Mouse (Mus musculus) ES-E14 (cell line): ENCODE measurements at regions not wholly inside any gene's neighbourhood (a gene's known extent, or its start where the extent isn't known, plus 50 kb on each side); places are given as distances from the start of the nearest gene placed in this dataset.

ENCODE experiments used
- HCFC1 ChIP-seq: IDR thresholded peaks from 2 replicates; pipeline ENCODE4 v1.6.1; 2012; ENCODE audit warnings: low read length, inconsistent platforms, borderline replicate concordance; ENCODE audit not compliant: insufficient read depth
- ZNF384 ChIP-seq: IDR thresholded peaks from 2 replicates; pipeline ENCODE4 v1.6.1; 2012; ENCODE audit warnings: low read depth, low read length, inconsistent platforms

DNA sequence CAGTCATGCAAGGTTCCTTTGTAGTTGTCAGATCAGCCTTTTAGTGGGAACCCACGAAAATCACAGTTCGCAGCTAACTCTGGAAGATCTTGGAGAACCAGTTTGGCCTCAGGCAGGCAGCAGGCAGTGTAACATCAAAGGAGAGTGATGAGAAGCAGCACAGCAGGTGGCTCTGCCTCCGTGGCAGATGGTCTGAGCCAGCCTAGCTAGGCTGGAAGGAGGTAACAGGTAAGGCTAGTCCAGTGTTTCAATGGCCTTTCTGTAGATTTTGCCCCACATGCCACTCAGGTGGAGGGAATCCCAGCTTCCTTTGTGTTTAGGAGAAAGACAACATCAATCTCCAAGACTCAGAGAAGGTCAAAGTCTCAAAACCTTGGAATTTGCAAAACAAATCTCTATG is 417.7 kb upstream of the Ercc4 start:
- no peak for TF ChIP-seq ZNF384
- TF ChIP-seq HCFC1, result no peak
